Mouse (Mus musculus) heart, embryonic 13.5 days (tissue): Measurements from ENCODE around the gene Bsg. TPM values are rescaled to one million over a fixed set of nuclear protein-coding genes. Genes with fewer than 3 reads are reported as not detected.

ENCODE experiments used
- ATAC-seq: fragments of 200-750 bp; cut with Nextera tagmentation; 2 replicates; pipeline ENCODE4 v1.8.0; 2017; ENCODE audit warnings: moderate TSS enrichment; ENCODE audit not compliant: insufficient number of reproducible peaks, low FRiP score, low TSS enrichment; ENCODE audit errors: extremely low read depth
- H3K27ac ChIP-seq: fragments of 300-500 bp; sonication (generic); replicated peaks from 2 replicates; pipeline ENCODE4 v1.5.1; 2015; ENCODE audit warnings: moderate library complexity, mild to moderate bottlenecking, inconsistent platforms
- H3K27me3 ChIP-seq: fragments of 300-500 bp; sonication (generic); replicated peaks from 2 replicates; pipeline ENCODE4 v1.6.1; 2015; ENCODE audit warnings: mild to moderate bottlenecking, inconsistent platforms
- H3K36me3 ChIP-seq: fragments of 300-500 bp; sonication (generic); 2 replicates; pipeline ENCODE4 v1.6.1; 2015; ENCODE audit warnings: mild to moderate bottlenecking, inconsistent platforms
- H3K4me1 ChIP-seq: fragments of 300-500 bp; sonication (generic); 2 replicates; pipeline ENCODE4 v1.6.1; 2015; ENCODE audit warnings: inconsistent platforms
- H3K4me2 ChIP-seq: fragments of 300-500 bp; sonication (generic); 2 replicates; pipeline ENCODE4 v1.6.1; 2015; ENCODE audit warnings: inconsistent platforms, mild to moderate bottlenecking, moderate library complexity
- H3K4me3 ChIP-seq: fragments of 300-500 bp; sonication (generic); 2 replicates; pipeline ENCODE4 v1.5.1; 2015; ENCODE audit warnings: moderate library complexity, mild to moderate bottlenecking, inconsistent platforms
- H3K9ac ChIP-seq: fragments of 300-500 bp; sonication (generic); 2 replicates; pipeline ENCODE4 v1.6.1; 2015; ENCODE audit warnings: inconsistent platforms, mild to moderate bottlenecking, moderate library complexity
- H3K9me3 ChIP-seq: fragments of 300-500 bp; sonication (generic); 2 replicates; pipeline ENCODE4 v1.6.1; 2016; ENCODE audit warnings: inconsistent platforms
- WGBS: fragments of 180-500 bp; shearing (Covaris S2); methylation state at CpG from one replicate; pipeline ENCODE4 v1.1.7; 2015; ENCODE audit warnings: mixed read lengths; 5-methylcytosine and 5-hydroxymethylcytosine counted together
- polyA plus RNA-seq: library from polyadenylated mRNA; unstranded; fragments of >200 nt; fragmentation: Nextera tagmentation; extraction: Ambion mirVana; gene quantifications from 2 replicates; pipeline ENCODE4 v1.2.1, GENCODE M21; 2015

Gene Bsg
- 1,093 and 1,212 TPM in 2 replicates for polyA plus RNA-seq

DNA sequence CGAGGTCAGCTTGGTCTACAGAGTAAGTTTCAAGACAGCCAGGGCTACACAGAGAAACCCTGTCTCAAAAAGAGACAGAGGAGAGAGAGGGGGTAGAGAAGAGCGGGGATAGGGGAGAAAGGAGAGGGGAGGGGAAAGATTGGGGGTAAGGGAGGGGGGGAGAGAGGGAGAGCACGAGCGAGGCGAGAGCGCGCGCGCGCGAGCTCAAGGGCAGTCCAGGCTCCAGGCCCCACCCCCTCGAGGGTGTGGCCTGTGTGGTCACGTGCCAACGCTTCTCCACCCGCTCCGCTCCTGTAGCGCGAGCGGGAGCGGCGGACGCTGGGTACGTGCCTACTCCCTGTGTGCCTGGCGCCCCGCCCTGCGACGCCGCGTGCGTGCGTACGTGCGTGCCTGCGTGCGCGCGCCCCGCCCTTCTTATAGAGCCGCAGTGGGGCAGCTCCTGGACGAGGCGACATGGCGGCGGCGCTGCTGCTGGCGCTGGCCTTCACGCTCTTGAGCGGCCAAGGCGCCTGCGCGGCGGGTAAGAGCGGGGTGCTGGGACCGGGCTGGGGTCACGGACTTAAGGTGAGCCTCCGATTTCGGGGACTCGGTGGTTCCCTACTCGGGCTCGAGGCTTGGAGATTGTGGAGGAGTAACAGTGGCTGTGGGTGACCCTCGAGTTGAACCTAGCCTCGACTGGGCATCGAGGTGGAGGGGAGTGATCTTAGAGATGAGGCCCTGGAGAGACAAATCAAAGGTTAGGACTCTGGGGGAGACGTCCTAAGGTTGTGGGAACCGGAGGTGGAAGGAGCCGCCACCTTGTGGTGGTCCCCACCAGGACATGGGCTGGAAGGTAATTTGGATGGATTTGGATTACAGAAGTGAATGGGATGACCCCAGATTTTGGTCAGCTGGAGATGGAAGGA lies at the start of gene Bsg:
Gene Bsg (plus strand): TSS at position 427 of the 905 bp plus-strand sequence.
- Histone ChIP-seq H3K36me3 (peaks cover 31% of the 10 kb centered on the region), H3K4me3 (peak within 1 kb of the TSS; percentile 75), H3K9ac (peak within 1 kb of the TSS; percentile 95), H3K9me3 (no peaks in the 10 kb centered on the region), H3K27me3 (no peaks in the 10 kb centered on the region), H3K4me2 (peak within 1 kb of the TSS; percentile 97), H3K4me1 (peaks cover 62% of the 10 kb centered on the region), H3K27ac (peak within 1 kb of the TSS; percentile 84)
- peak; percentile 93 for ATAC-seq
- under 1% methylated on average over 63 of the region's 65 CpGs for WGBS

DNA sequence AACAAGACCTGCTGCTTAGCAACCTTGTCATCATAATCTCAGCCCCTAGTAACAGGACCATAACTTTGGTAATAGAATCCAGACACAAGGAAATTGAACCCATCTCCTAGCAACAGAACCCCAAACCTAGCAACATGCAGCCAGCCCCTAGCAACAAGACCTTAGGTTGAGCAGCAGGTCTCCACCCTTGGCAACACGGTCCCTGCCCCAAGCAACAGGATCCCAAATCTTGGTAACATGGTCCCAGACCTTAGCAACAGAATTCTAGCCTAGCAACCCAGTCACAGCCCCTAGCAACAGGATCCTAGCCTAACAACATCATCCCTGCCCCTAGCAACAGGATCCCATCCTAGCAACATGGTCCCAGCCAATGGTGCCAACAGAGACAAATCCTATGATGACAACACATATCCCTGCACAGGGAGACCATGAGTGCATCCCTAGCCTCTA lies 49.3 kb upstream of the Bsg start:
- Histone ChIP-seq H3K4me3 (no peak overlapping the region), H3K4me2 (no peak overlapping the region), H3K9me3 (no peaks in the 10 kb centered on the region), H3K27ac (no peak overlapping the region), H3K36me3 (no peaks in the 10 kb centered on the region), H3K27me3 (peaks cover 48% of the 10 kb centered on the region), H3K9ac (no peak overlapping the region), H3K4me1 (no peaks in the 10 kb centered on the region)
- no peak for ATAC-seq
- WGBS, result 36% methylated on average over 1 of the region's 1 CpGs

DNA sequence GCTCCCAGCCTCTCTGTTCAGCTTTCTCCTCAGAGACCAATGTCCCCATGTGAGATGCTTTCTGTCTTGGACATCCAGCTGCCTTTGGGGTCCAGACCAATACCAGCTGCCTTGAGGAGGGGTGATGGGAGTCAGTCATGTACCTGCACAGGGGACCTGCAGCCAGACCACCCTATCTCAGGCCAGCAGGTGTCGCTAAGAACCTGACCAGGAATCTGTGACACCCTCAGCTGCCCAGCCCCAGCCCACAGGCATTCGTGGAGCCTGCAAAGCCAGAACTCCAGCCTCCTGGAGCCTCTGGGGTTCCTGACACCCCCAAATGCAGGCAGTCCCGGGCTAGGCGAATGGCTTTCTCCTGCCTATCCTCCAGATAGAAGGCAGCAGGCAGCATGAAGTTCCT lies 45.5 kb upstream of the Bsg start:
- H3K27me3 ChIP-seq, result peaks cover 27% of the 10 kb centered on the region
- WGBS, result 12% methylated on average over 4 of the region's 4 CpGs

DNA sequence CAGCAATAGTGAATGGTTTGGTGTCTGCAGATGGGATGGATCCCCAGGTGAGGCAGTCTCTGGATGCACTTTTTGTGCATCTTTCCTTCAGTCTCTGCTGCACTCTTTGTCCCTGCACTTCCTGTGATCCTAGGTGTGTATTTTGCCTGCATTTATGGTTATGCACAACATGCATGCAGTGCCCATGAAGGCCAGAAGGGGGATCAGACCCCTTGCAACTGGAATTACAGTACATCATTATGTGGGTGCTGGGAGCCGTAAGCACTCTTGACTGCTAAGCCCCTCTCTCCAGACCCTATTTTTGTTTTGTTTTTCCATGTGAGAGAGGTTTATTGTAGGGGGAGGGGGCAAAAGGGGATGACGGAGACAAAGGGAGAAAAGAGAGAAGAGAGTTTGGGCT lies 44.0 kb upstream of the Bsg start:
- no peak for ATAC-seq
- Histone ChIP-seq H3K27ac (no peak overlapping the region), H3K9me3 (no peaks in the 10 kb centered on the region), H3K4me2 (no peak overlapping the region), H3K4me1 (no peaks in the 10 kb centered on the region), H3K36me3 (no peaks in the 10 kb centered on the region), H3K4me3 (no peak overlapping the region), H3K27me3 (peaks cover 15% of the 10 kb centered on the region), H3K9ac (no peak overlapping the region)
- 64% methylated on average over 2 of the region's 2 CpGs for whole genome bisulfite sequencing

More for the DNA sequence above, 45.5 kb upstream of the Bsg start:
- ATAC-seq, result no peak
- no peaks in the 10 kb centered on the region for H3K9me3 ChIP-seq
- H3K9ac ChIP-seq, result no peak overlapping the region
- no peak overlapping the region for H3K4me2 ChIP-seq
- H3K4me1 ChIP-seq, result no peaks in the 10 kb centered on the region
- no peak overlapping the region for H3K27ac ChIP-seq
- no peaks in the 10 kb centered on the region for H3K36me3 ChIP-seq
- H3K4me3 ChIP-seq, result no peak overlapping the region

DNA sequence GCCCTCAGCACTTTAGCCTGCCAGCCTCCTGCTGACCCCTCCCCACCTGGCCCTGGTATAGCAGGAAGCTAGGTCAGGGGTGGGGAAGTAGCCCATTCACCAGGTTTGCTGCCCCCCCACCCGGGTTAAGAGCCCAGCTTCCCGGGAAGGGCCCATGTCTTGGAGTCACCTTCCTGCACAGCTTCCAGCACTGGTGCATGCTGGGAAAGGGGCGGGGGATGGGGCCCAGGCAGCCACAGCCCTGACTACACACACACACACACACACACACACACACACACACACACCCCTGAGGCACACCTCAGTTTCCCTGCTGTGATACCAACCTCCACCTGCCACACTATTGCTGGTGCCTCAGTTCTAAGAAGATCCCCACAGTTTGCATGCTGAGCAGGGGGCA lies 42.4 kb upstream of the Bsg start:
- peaks cover 6% of the 10 kb centered on the region; the same call in 1 of the 2 replicates for H3K27me3 ChIP-seq
- 29% methylated on average over 3 of the region's 3 CpGs for WGBS
- H3K9me3 ChIP-seq, result no peaks in the 10 kb centered on the region
- ATAC-seq, result no peak
- H3K9ac ChIP-seq, result no peak overlapping the region
- no peak overlapping the region for H3K27ac ChIP-seq
- H3K4me1 ChIP-seq, result no peaks in the 10 kb centered on the region
- H3K36me3 ChIP-seq, result no peaks in the 10 kb centered on the region
- H3K4me2 ChIP-seq, result no peak overlapping the region
- no peak overlapping the region for H3K4me3 ChIP-seq

DNA sequence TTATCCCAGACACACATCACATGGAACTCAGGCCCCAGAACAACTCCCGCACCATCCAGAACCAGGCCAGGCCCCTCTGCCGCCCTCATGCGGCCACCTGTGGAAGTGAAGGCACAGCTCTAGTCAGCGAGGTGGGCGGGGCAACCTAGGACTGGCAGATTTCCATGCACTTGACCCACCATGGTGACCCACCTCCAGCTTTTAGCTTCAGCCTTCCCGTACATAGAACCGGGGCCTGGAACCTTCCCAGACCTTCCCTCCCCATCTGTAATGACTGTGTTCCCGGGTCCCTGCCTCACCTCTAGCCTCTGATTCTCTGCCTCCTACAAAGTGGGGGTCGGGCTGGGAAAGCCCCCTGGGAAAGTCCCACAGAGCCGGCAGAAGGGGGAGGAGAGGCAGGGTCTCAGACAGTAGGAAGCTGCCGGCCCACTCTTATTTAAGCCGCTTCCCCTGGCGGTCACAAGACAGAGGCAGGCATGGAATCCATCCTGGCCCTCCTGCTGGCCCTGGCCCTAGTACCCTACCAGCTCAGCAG lies 40.1 kb upstream of the Bsg start, which contains the start of gene Madcam1:
Gene Madcam1 (plus strand): TSS at position 429 of the 535 bp plus-strand sequence.
- Histone ChIP-seq H3K36me3 (no peaks in the 10 kb centered on the region), H3K4me2 (no peak within 1 kb of the TSS), H3K9ac (no peak within 1 kb of the TSS), H3K27me3 (peaks cover 6% of the 10 kb centered on the region; the same call in 1 of the 2 replicates), H3K4me3 (no peak within 1 kb of the TSS), H3K4me1 (no peaks in the 10 kb centered on the region), H3K27ac (no peak within 1 kb of the TSS), H3K9me3 (no peaks in the 10 kb centered on the region)
- 13% methylated on average over 13 of the region's 13 CpGs for WGBS
- no peak for ATAC-seq

DNA sequence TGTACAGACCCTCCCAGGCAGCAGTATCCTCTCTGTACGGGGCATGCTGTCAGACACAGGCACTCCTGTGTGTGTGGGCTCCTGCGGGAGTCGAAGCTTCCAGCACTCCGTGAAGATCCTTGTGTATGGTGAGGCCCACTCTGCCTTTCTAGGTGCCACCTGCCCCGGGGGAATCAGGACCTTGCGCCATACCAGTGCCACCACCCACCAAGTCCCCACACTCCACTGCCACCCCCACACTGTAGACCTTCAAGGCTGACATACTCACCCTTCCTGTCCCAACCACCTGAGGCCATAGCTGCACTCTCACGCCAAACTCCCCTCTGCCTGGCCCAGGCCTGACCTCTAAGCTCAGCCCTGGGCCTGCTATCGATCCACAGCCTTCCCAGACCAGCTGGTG lies 39.2 kb upstream of the Bsg start:
- H3K4me2 ChIP-seq, result no peak overlapping the region
- H3K27ac ChIP-seq, result no peak overlapping the region
- no peaks in the 10 kb centered on the region for H3K36me3 ChIP-seq
- no peak for ATAC-seq
- 75% methylated on average over 8 of the region's 8 CpGs for WGBS
- H3K4me1 ChIP-seq, result peaks cover 2% of the 10 kb centered on the region
- peaks cover 6% of the 10 kb centered on the region; the same call in 1 of the 2 replicates for H3K27me3 ChIP-seq
- no peak overlapping the region for H3K9ac ChIP-seq
- H3K9me3 ChIP-seq, result no peaks in the 10 kb centered on the region
- H3K4me3 ChIP-seq, result no peak overlapping the region

DNA sequence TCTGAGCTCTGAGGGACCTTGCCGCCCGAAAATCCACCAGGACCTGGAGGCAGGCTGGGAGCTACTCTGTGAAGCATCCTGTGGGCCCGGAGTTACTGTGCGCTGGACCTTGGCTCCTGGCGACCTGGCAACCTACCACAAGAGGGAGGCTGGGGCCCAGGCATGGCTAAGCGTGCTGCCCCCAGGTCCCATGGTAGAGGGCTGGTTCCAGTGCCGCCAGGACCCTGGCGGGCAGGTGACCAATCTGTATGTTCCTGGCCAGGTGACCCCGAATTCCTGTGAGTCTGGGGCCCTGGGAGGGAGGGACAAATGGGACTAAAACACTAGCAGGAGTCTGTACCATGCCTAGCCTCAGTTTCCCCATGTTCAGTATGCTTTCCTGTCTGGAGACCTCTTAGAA lies 37.8 kb upstream of the Bsg start:
- WGBS, result 60% methylated on average over 9 of the region's 9 CpGs
- Histone ChIP-seq H3K9ac (no peak overlapping the region), H3K36me3 (no peaks in the 10 kb centered on the region), H3K4me3 (no peak overlapping the region), H3K9me3 (no peaks in the 10 kb centered on the region), H3K4me2 (no peak overlapping the region), H3K4me1 (peaks cover 11% of the 10 kb centered on the region), H3K27me3 (peaks cover 6% of the 10 kb centered on the region; the same call in 1 of the 2 replicates), H3K27ac (no peak overlapping the region)
- ATAC-seq, result no peak

DNA sequence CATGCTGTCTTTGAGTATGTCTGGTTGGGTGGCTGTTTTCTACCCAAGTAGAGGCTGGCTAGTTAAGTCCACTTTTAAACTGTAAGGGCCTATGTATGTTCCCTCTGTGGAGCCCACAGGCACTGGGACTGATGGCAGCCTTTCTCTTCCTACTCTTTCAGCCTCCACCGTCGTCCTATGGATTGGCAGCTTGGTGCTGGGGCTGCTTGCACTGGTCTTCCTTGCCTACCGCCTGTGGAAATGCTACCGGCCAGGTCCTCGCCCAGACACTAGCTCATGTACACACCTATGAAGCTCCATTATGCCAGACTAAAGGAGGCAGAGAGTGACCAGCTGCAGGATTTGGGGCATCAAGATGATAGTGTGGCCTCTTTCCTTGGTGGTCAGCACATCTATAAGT lies 36.2 kb upstream of the Bsg start:
- ATAC-seq, result no peak
- H3K4me2 ChIP-seq, result no peak overlapping the region

DNA sequence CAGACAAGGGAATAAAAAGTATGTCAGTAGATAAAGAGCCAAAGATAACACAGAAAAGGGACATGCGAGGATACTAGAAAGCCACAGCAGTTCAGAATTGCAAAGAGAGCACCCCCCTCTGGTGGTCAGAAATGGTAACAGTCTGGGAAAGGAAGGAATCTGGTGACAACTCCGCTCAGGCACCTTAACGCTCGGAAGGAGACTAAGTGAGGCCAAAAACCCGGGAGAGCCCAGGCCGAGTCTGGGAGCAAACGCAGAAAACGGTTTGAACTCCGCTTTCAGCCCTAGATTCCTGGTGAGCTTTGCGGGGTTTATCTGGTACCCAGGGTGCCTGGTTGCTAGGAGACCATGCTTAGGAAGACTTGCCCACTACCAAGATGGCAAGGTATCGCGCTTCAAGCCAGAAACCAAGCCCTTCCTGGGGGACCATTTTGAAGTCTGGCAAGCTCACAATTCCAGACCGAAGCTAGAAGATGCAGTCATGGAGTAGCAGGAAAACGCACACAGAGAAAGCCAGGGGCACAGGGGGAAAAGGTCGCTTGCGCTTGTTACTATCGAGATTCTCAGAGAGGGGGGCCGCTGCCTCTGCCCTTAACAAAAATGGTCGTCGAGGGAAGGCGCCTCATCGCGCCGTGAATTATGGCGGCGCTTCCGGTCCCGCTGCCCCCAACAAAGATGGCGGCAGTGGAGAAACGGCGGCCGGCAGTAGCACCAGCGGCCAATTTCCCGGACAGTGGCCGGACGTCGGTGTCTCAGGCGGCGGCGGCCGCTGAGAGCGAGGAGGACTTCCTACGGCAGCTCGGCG lies 35.3 kb upstream of the Bsg start, which contains the start of gene Tpgs1:
Gene Tpgs1 (plus strand): TSS at position 599 of the 805 bp plus-strand sequence.
- peak within 1 kb of the TSS; percentile 93 for H3K4me2 ChIP-seq
- H3K27ac ChIP-seq, result peak within 1 kb of the TSS; percentile 95
- H3K9ac ChIP-seq, result peak within 1 kb of the TSS; percentile 92
- peaks cover 11% of the 10 kb centered on the region for H3K4me1 ChIP-seq
- peaks cover 22% of the 10 kb centered on the region for H3K36me3 ChIP-seq
- ATAC-seq, result peak; percentile 62; the same call in 1 of the 2 replicates
- H3K4me3 ChIP-seq, result peak within 1 kb of the TSS; percentile 98
- WGBS, result under 1% methylated on average over 45 of the region's 45 CpGs
- no peaks in the 10 kb centered on the region for H3K9me3 ChIP-seq
- H3K27me3 ChIP-seq, result peaks cover 6% of the 10 kb centered on the region; the same call in 1 of the 2 replicates

More for the DNA sequence above, 36.2 kb upstream of the Bsg start:
- H3K36me3 ChIP-seq, result peaks cover 13% of the 10 kb centered on the region
- H3K4me3 ChIP-seq, result no peak overlapping the region
- no peaks in the 10 kb centered on the region for H3K9me3 ChIP-seq
- no peak overlapping the region for H3K27ac ChIP-seq
- H3K9ac ChIP-seq, result no peak overlapping the region
- peaks cover 11% of the 10 kb centered on the region for H3K4me1 ChIP-seq
- 75% methylated on average over 5 of the region's 5 CpGs for WGBS
- H3K27me3 ChIP-seq, result peaks cover 6% of the 10 kb centered on the region; the same call in 1 of the 2 replicates
